8 mouse cellular contexts compared by ENCODE assay signal in the genomic region with DNA sequence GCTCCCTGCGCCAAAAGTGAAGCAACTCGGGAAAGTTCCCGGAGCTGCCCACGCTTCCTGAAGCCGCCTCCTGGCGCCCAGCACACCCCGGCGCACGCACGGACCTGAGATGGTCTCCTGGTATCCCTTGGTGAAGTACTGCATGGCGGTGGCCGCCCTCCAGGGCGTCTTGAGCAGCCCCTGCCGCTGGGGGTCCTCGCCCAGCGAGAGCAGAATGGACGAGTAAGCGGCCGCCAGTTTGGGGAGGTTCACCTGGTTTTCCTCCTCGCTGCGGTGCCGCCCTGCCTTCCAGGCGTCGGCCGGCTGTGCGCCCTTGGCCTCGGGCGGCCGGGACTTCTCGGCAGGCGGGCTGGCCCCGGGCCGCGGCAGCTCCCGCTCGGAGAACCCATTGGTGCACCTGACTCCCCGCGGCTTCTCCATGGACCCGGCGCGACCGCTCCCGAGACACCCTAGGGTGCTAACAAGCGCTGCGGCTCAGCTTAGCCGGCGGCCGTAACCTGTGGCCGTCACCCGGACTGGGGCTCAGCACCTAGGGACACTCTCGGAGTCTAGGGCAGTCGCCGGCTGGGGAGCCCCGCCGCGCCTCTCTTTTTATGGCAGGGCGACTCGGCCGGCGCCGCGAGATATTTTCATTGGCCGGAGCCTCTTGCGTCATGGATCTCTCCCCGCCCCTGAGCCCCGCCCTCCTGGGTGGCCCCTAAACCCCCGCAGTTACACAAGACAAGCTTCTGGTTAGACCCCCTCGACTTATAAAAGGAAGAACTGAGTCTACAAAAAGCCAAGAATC. TPM values are rescaled to one million over a fixed set of nuclear protein-coding genes. Genes with fewer than 3 reads are reported as not detected.
DNase-seq lines count a peak whose midpoint lies in the region; ATAC-seq lines count a peak whose summit lies in the region.

A gene (minus strand): TSS at position 566 of the 787 bp plus-strand sequence.

- H3K36me3 ChIP-seq in intestine, embryonic 16.5 days (ENCODE audit: control insufficient read depth, insufficient read depth, low read length), result no peaks in the 10 kb centered on the region

- peak; percentile 94 to 99 for DNase-seq in adrenal gland, adult (ENCODE audit: inconsistent age in 2 of 2, low spot score in 1 of 2)
- DNase-seq in embryo, embryonic 10.5 days (ENCODE audit: low spot score), result peak; percentile 83
- DNase-seq in gastrocnemius, postnatal 25 days, result peak; percentile 84
- DNase-seq in left cerebral cortex, postnatal 25 days (ENCODE audit: low spot score in 2 of 2), result peak; percentile 59 to 67
- peak; percentile 57 for DNase-seq in mesoderm, embryonic 11.5 days (ENCODE audit: low read depth, low spot score)
- peak; percentile 53 to 54 for DNase-seq in right cerebral cortex, postnatal 36 days (ENCODE audit: low spot score in 2 of 2)
- DNase-seq in urinary bladder, postnatal 4 days (ENCODE audit: low spot score in 2 of 2), result peak; percentile 60 to 68

- under 1% methylated on average over 67 of the region's 68 CpGs for WGBS in intestine, embryonic 16.5 days

- ATAC-seq in intestine, embryonic 16.5 days, result peak; percentile 92

- peak within 1 kb of the TSS; percentile 99 for H3K4me2 ChIP-seq in intestine, embryonic 16.5 days (ENCODE audit: low read depth, low read length)

- H3K9me3 ChIP-seq in intestine, embryonic 16.5 days (ENCODE audit: control insufficient read depth, low read length), result no peaks in the 10 kb centered on the region

- peak within 1 kb of the TSS; percentile 74 for H3K4me3 ChIP-seq in intestine, embryonic 16.5 days (ENCODE audit: low read length)

- peak within 1 kb of the TSS; percentile 61 for H3K27ac ChIP-seq in intestine, embryonic 16.5 days (ENCODE audit: low read length)

- H3K27me3 ChIP-seq in intestine, embryonic 16.5 days (replicated peaks; ENCODE audit: control insufficient read depth, insufficient read depth, low read length), result peaks cover 5% of the 10 kb centered on the region; the same call in 1 of the 2 replicates

- peaks cover 7% of the 10 kb centered on the region for H3K4me1 ChIP-seq in intestine, embryonic 16.5 days (ENCODE audit: control insufficient read depth, insufficient read depth, low read length)

- peak within 1 kb of the TSS; percentile 76 for H3K9ac ChIP-seq in intestine, embryonic 16.5 days (ENCODE audit: low read depth, low read length)

- intact Hi-C loops in left cerebral cortex, postnatal 25 days (cut with DNase I), result loop anchor here (10.0 kb wide), 1 partner anchor 304 kb away; a partner anchor contains a TSS

RNA-seq across cellular contexts. Expression of the gene that starts here (rescaled TPM):
- total RNA-seq in gastrocnemius, postnatal 25 days (2021), result 1 to 10 TPM; 2.2 to 2.4 TPM
- polyA plus RNA-seq in intestine, embryonic 16.5 days (2015; fragmentation: Nextera tagmentation; extraction: Ambion mirVana), result 11.1 and 13.3 TPM in 2 replicates
- total RNA-seq in left cerebral cortex, postnatal 25 days (2021), result 1 to 10 TPM; 1.1 to 1.4 TPM

Comparison
In these comparisons a context has a peak if more than half of its experiments do, and no peak if none do; other contexts are left out.
1. Peak in every context shown above with its lines: DNase-seq, ATAC-seq, H3K4me3 ChIP-seq and H3K27ac ChIP-seq.